Mouse (Mus musculus) activated CD4-positive, CD25-positive, alpha-beta regulatory T cell, adult 4 months (primary cell): ENCODE results near the gene Tmem132e. TPM values are rescaled to one million over a fixed set of nuclear protein-coding genes. Genes with fewer than 3 reads are reported as not detected.

Source experiments
- ATAC-seq: one replicate; pipeline ENCODE4 v1.8.0; 2017
- polyA plus RNA-seq, 2 experiments: library from polyadenylated mRNA; unstranded; fragments of 100-300 nt; shearing (Covaris generic); gene quantifications; one replicate each; pipeline ENCODE4 v1.2.1; 2017

Tmem132e gene
- not detected for polyA plus RNA-seq

- ATAC-seq, result no peak
Measured at GRCm38 (mm10) chr11:82388371-82389313, at the start of gene Tmem132e. Gene Tmem132e, plus strand, starts transcription at chr11:82388900.

GRCm38 (mm10) chr11:82339921-82340401 lies 48.7 kb upstream of the Tmem132e start:
- ATAC-seq, result no peak

GRCm38 (mm10) chr11:82340416-82340815 lies 48.3 kb upstream of the Tmem132e start:
- no peak for ATAC-seq

- ATAC-seq, result no peak
Measured at GRCm38 (mm10) chr11:82340900-82341299, 47.8 kb upstream of the Tmem132e start.

GRCm38 (mm10) chr11:82351039-82351438 lies 37.7 kb upstream of the Tmem132e start:
- no peak for ATAC-seq

GRCm38 (mm10) chr11:82370151-82370550 lies 18.5 kb upstream of the Tmem132e start:
- ATAC-seq, result no peak

- ATAC-seq, result no peak
Measured at GRCm38 (mm10) chr11:82371577-82371976, 17.1 kb upstream of the Tmem132e start.

- no peak for ATAC-seq
Measured at GRCm38 (mm10) chr11:82380606-82381202, 8.0 kb upstream of the Tmem132e start.

GRCm38 (mm10) chr11:82386970-82387540 lies 1.6 kb upstream of the Tmem132e start:
- no peak for ATAC-seq

- no peak for ATAC-seq
Measured at GRCm38 (mm10) chr11:82387711-82388341, 874 bp upstream of the Tmem132e start.

- ATAC-seq, result no peak
Measured at GRCm38 (mm10) chr11:82389396-82390291, 944 bp downstream of the Tmem132e start.

GRCm38 (mm10) chr11:82392341-82392740 lies 3.6 kb downstream of the Tmem132e start:
- no peak for ATAC-seq

- no peak for ATAC-seq
Measured at GRCm38 (mm10) chr11:82399621-82400020, 10.9 kb downstream of the Tmem132e start.

- no peak for ATAC-seq
Measured at GRCm38 (mm10) chr11:82405641-82406040, 16.9 kb downstream of the Tmem132e start.

GRCm38 (mm10) chr11:82406358-82407221 lies 17.9 kb downstream of the Tmem132e start:
- no peak for ATAC-seq

- ATAC-seq, result no peak
Measured at GRCm38 (mm10) chr11:82412496-82412895, 23.8 kb downstream of the Tmem132e start.

- no peak for ATAC-seq
Measured at GRCm38 (mm10) chr11:82418337-82419041, 29.8 kb downstream of the Tmem132e start.

- ATAC-seq, result no peak
Measured at GRCm38 (mm10) chr11:82421909-82422308, 33.2 kb downstream of the Tmem132e start.

- no peak for ATAC-seq
Measured at GRCm38 (mm10) chr11:82423521-82423920, 34.8 kb downstream of the Tmem132e start.

GRCm38 (mm10) chr11:82428801-82429200 lies 40.1 kb downstream of the Tmem132e start:
- ATAC-seq, result no peak
